Mouse (Mus musculus): Measurements from ENCODE around the gene Ap5z1.

GRCm38 (mm10) chr5:142453742-142454141 lies 10.0 kb upstream of the Ap5z1 start:
- TF ChIP-seq POLR2A (IDR thresholded peaks at IDR 0.05; ENCODE audit: insufficient read depth, low read depth, low read length) (no peak), CTCF (IDR thresholded peaks at IDR 0.05; ENCODE audit: insufficient read depth, low read depth, low read length) (no peak)
